16 mouse cellular contexts compared by ENCODE assay signal in genomic region chr10:41994578-41994977, GRCm38 (mm10).
"Had no signal": no experiment of that assay in that cellular context is flagged by ENCODE, and none has a peak within 500 bp of the region (broad histone marks: within the 10 kb centered on the region; RNA-seq: fewer than 3 reads in every experiment).

No protein-coding gene starts in this region.

- H3K36me3 ChIP-seq: neural tube, embryonic 12.5 days; neural tube, embryonic 13.5 days; stomach, embryonic 15.5 days had no signal

- H3K27me3 ChIP-seq: neural tube, embryonic 12.5 days; neural tube, embryonic 15.5 days; stomach, embryonic 15.5 days had no signal

- H3K27ac ChIP-seq: neural tube, embryonic 12.5 days; neural tube, embryonic 13.5 days; neural tube, embryonic 15.5 days; stomach, embryonic 15.5 days; stomach, postnatal 0 days had no signal

- H3K4me3 ChIP-seq: neural tube, embryonic 12.5 days; neural tube, embryonic 13.5 days; neural tube, embryonic 15.5 days; stomach, embryonic 15.5 days had no signal

- DNase-seq: right cerebral cortex, adult 18-20 months; right cerebral cortex, postnatal 14 days; right cerebral cortex, postnatal 25 days; right cerebral cortex, postnatal 4 days; spleen, adult 18-20 months; thymus, adult 18-20 months; thymus, adult 2 months; thymus, postnatal 14 days; thymus, postnatal 25 days; thymus, postnatal 36 days; thymus, postnatal 4 days had no signal

- H3K9ac ChIP-seq: neural tube, embryonic 12.5 days; neural tube, embryonic 13.5 days; neural tube, embryonic 15.5 days; stomach, embryonic 15.5 days had no signal

- H3K4me1 ChIP-seq: neural tube, embryonic 12.5 days; neural tube, embryonic 15.5 days had no signal

- H3K4me2 ChIP-seq: neural tube, embryonic 12.5 days; neural tube, embryonic 13.5 days; neural tube, embryonic 15.5 days; stomach, embryonic 15.5 days had no signal

- H3K9me3 ChIP-seq: neural tube, embryonic 12.5 days; neural tube, embryonic 13.5 days; neural tube, embryonic 15.5 days; stomach, embryonic 15.5 days had no signal
